Mouse (Mus musculus) small intestine, adult 2 months (tissue): ENCODE measurements at regions not wholly inside any gene's neighbourhood (a gene's known extent, or its start where the extent isn't known, plus 50 kb on each side); places are given as distances from the start of the nearest gene placed in this dataset.

Experiments
- CTCF ChIP-seq: fragments of 200-500 bp; IDR thresholded peaks from 2 replicates; pipeline ENCODE4 v1.5.1; 2012; ENCODE audit warnings: low read depth, mild to moderate bottlenecking, control low read depth, inconsistent platforms, low read length, moderate library complexity, mixed read lengths; ENCODE audit not compliant: insufficient replicate concordance, insufficient read length; ENCODE audit errors: extremely low read depth
- POLR2A ChIP-seq: fragments of 200-500 bp; IDR thresholded peaks from 2 replicates; pipeline ENCODE4 v1.6.1; 2012; ENCODE audit warnings: low read depth, mild to moderate bottlenecking, control low read depth, inconsistent platforms, low read length, moderate library complexity

- no peak for TF ChIP-seq POLR2A
- TF ChIP-seq CTCF, result no peak
These were observed 355.3 kb upstream of the Klf4 start for GRCm38 (mm10) chr4:55887581-55887980.
